Mouse (Mus musculus) ES-Bruce4 (cell line): ENCODE data around the gene Acsm2.

Experiments
- CTCF ChIP-seq: IDR thresholded peaks from one replicate; pipeline ENCODE4 v1.8.1; 2011; ENCODE audit warnings: low read depth, low read length
- POLR2A ChIP-seq: IDR thresholded peaks from one replicate; pipeline ENCODE4 v1.8.1; 2011; ENCODE audit warnings: low read length; ENCODE audit not compliant: insufficient read depth

DNA sequence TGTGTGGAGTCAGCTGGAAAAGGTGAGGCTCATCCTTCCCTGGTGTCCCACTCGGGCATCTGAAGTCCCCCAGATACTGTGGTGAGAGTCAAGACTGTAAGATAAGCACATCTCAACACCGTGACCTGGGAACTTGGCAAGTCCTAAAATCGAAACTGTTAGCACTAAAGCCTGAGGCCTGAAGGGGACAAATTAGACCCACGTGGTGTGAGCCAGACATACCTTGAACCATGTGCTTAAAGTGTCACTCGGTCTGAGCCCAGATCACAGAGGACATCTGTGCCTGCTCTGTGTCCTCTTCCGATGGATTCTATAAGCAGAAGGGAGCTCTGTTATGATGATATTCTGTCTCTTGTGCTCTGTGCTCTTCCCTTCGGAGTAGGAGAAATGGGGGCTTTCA lies 25.5 kb upstream of the Acsm2 start:
- TF ChIP-seq CTCF (no peak), POLR2A (no peak)
